Mouse (Mus musculus): ENCODE data around the gene Dnph1. TPM values are rescaled to one million over a fixed set of nuclear protein-coding genes. Genes with fewer than 3 reads are reported as not detected.
A peak's percentile ranks its signal among the peaks of the same experiment; 100 is the strongest.
"Not testable (repeated sequence)": the region's sequence is repeated elsewhere in the genome, so short reads cannot be mapped to it uniquely, and the experiment has no call there.

The Dnph1 gene
- polyA plus RNA-seq (2012; rRNA removed): 6.1 and 7.0 TPM in 2 replicates

- peak; percentile 56 for DNase-seq (ENCODE audit: low spot score)
Measured at GRCm38 (mm10) chr17:46496623-46497434, at the start of gene Dnph1. TSS of gene Dnph1 (plus strand) at chr17:46496711.

GRCm38 (mm10) chr17:46452683-46453082 is 43.8 kb upstream of the Dnph1 start:
- no peak for DNase-seq (ENCODE audit: low spot score)

- no peak for DNase-seq (ENCODE audit: low spot score)
Measured at GRCm38 (mm10) chr17:46453302-46453948, 43.1 kb upstream of the Dnph1 start.

- DNase-seq (ENCODE audit: low spot score): no peak
Measured at GRCm38 (mm10) chr17:46453970-46454411, 42.5 kb upstream of the Dnph1 start.

- DNase-seq (ENCODE audit: low spot score): no peak
Measured at GRCm38 (mm10) chr17:46454539-46454938, 42.0 kb upstream of the Dnph1 start.

- peak; percentile 33 for DNase-seq (ENCODE audit: low spot score)
Measured at GRCm38 (mm10) chr17:46455110-46455691, 41.3 kb upstream of the Dnph1 start.

- no peak for DNase-seq (ENCODE audit: low spot score)
Measured at GRCm38 (mm10) chr17:46457791-46458190, 38.7 kb upstream of the Dnph1 start.

- DNase-seq (ENCODE audit: low spot score): no peak
Measured at GRCm38 (mm10) chr17:46458439-46458838, 38.1 kb upstream of the Dnph1 start.

GRCm38 (mm10) chr17:46460673-46461072 is 35.8 kb upstream of the Dnph1 start:
- DNase-seq (ENCODE audit: low spot score): no peak

GRCm38 (mm10) chr17:46461347-46461746 is 35.2 kb upstream of the Dnph1 start:
- DNase-seq (ENCODE audit: low spot score): no peak

- no peak for DNase-seq (ENCODE audit: low spot score)
Measured at GRCm38 (mm10) chr17:46462226-46462625, 34.3 kb upstream of the Dnph1 start.

- no peak for DNase-seq (ENCODE audit: low spot score)
Measured at GRCm38 (mm10) chr17:46467830-46468229, 28.7 kb upstream of the Dnph1 start.

- DNase-seq (ENCODE audit: low spot score): no peak
Measured at GRCm38 (mm10) chr17:46476601-46477000, 19.9 kb upstream of the Dnph1 start.

- DNase-seq (ENCODE audit: low spot score): no peak
Measured at GRCm38 (mm10) chr17:46477286-46477685, 19.2 kb upstream of the Dnph1 start.

GRCm38 (mm10) chr17:46483561-46484001 is 12.9 kb upstream of the Dnph1 start:
- DNase-seq (ENCODE audit: low spot score): no peak

GRCm38 (mm10) chr17:46484021-46484431 is 12.5 kb upstream of the Dnph1 start:
- DNase-seq (ENCODE audit: low spot score): no peak

- no peak for DNase-seq (ENCODE audit: low spot score)
Measured at GRCm38 (mm10) chr17:46484461-46484875, 12.0 kb upstream of the Dnph1 start.

GRCm38 (mm10) chr17:46486995-46487394 is 9.5 kb upstream of the Dnph1 start:
- DNase-seq (ENCODE audit: low spot score): no peak

GRCm38 (mm10) chr17:46487431-46487830 is 9.1 kb upstream of the Dnph1 start, which contains the start of gene Ttbk1:
TSS of gene Ttbk1 (minus strand) at chr17:46487675.
- DNase-seq (ENCODE audit: low spot score): no peak

GRCm38 (mm10) chr17:46495486-46495885 is 1.0 kb upstream of the Dnph1 start:
- no peak for DNase-seq (ENCODE audit: low spot score)

GRCm38 (mm10) chr17:46496081-46496480 is 430 bp upstream of the Dnph1 start:
- DNase-seq (ENCODE audit: low spot score): not testable (repeated sequence)

- DNase-seq (ENCODE audit: low spot score): no peak
Measured at GRCm38 (mm10) chr17:46497956-46498355, 1.4 kb downstream of the Dnph1 start.
